Mouse (Mus musculus): ENCODE measurements at regions not wholly inside any gene's neighbourhood (a gene's known extent, or its start where the extent isn't known, plus 50 kb on each side); places are given as distances from the start of the nearest gene placed in this dataset.
A peak's percentile ranks its signal among the peaks of the same experiment; 100 is the strongest.

GRCm38 (mm10) chr9:30731687-30732086 is 190.6 kb downstream of the Adamts15 start:
- no peak for ATAC-seq (ENCODE audit: low FRiP score, low read depth)

GRCm38 (mm10) chr9:30723364-30724070 is 198.7 kb downstream of the Adamts15 start:
- Histone ChIP-seq H3K9ac (no peak overlapping the region), H3K27ac (replicated peaks) (no peak overlapping the region), H3K36me3 (no peaks in the 10 kb centered on the region), H3K9me3 (no peaks in the 10 kb centered on the region), H3K4me1 (replicated peaks) (no peaks in the 10 kb centered on the region), H3K4me2 (no peak overlapping the region), H3K4me3 (no peak overlapping the region), H3K27me3 (no peaks in the 10 kb centered on the region)
- no peak for ATAC-seq (ENCODE audit: low FRiP score, low read depth)
- WGBS, result 93% methylated on average over 1 of the region's 1 CpGs

More at GRCm38 (mm10) chr9:30731687-30732086, 190.6 kb downstream of the Adamts15 start:
- Histone ChIP-seq H3K4me2 (no peak overlapping the region), H3K9ac (no peak overlapping the region), H3K4me1 (replicated peaks) (no peaks in the 10 kb centered on the region), H3K9me3 (no peaks in the 10 kb centered on the region), H3K27ac (replicated peaks) (no peak overlapping the region), H3K27me3 (no peaks in the 10 kb centered on the region), H3K4me3 (no peak overlapping the region), H3K36me3 (no peaks in the 10 kb centered on the region)
- WGBS, result 57% methylated on average over 2 of the region's 2 CpGs

- H3K4me2 ChIP-seq, result no peak overlapping the region
- WGBS, result 60% methylated on average over 4 of the region's 4 CpGs
- H3K9me3 ChIP-seq, result no peaks in the 10 kb centered on the region
- no peak overlapping the region for H3K4me3 ChIP-seq
- no peaks in the 10 kb centered on the region for H3K4me1 ChIP-seq (replicated peaks)
- H3K9ac ChIP-seq, result no peak overlapping the region
- H3K27me3 ChIP-seq, result no peaks in the 10 kb centered on the region
- H3K27ac ChIP-seq (replicated peaks), result no peak overlapping the region
- H3K36me3 ChIP-seq, result no peaks in the 10 kb centered on the region
- ATAC-seq (ENCODE audit: low FRiP score, low read depth), result no peak
These were observed 200.4 kb downstream of the Adamts15 start for GRCm38 (mm10) chr9:30721861-30722260.

- WGBS, result 73% methylated on average over 8 of the region's 8 CpGs
- ATAC-seq (ENCODE audit: low FRiP score, low read depth), result no peak
- Histone ChIP-seq H3K9ac (no peak overlapping the region), H3K27ac (replicated peaks) (no peak overlapping the region), H3K27me3 (no peaks in the 10 kb centered on the region), H3K4me3 (no peak overlapping the region), H3K4me1 (replicated peaks) (no peaks in the 10 kb centered on the region), H3K9me3 (no peaks in the 10 kb centered on the region), H3K4me2 (no peak overlapping the region), H3K36me3 (no peaks in the 10 kb centered on the region)
These were observed 205.7 kb downstream of the Adamts15 start for GRCm38 (mm10) chr9:30716421-30717170.

GRCm38 (mm10) chr9:30710131-30710530 is 212.1 kb downstream of the Adamts15 start:
- no peaks in the 10 kb centered on the region for H3K36me3 ChIP-seq
- no peak overlapping the region for H3K27ac ChIP-seq (replicated peaks)
- H3K27me3 ChIP-seq, result no peaks in the 10 kb centered on the region
- H3K4me1 ChIP-seq (replicated peaks), result no peaks in the 10 kb centered on the region
- no peaks in the 10 kb centered on the region for H3K9me3 ChIP-seq
- no peak overlapping the region for H3K4me3 ChIP-seq
- no peak overlapping the region for H3K4me2 ChIP-seq
- H3K9ac ChIP-seq, result no peak overlapping the region
- WGBS, result 88% methylated on average over 5 of the region's 5 CpGs
- ATAC-seq (ENCODE audit: low FRiP score, low read depth), result no peak

GRCm38 (mm10) chr9:30699848-30700247 is 222.4 kb downstream of the Adamts15 start:
- Histone ChIP-seq H3K4me2 (no peak overlapping the region), H3K27ac (replicated peaks) (no peak overlapping the region), H3K9ac (no peak overlapping the region), H3K4me1 (replicated peaks) (no peaks in the 10 kb centered on the region), H3K4me3 (no peak overlapping the region), H3K9me3 (no peaks in the 10 kb centered on the region), H3K27me3 (no peaks in the 10 kb centered on the region), H3K36me3 (no peaks in the 10 kb centered on the region)
- WGBS, result 44% methylated on average over 5 of the region's 5 CpGs
- ATAC-seq (ENCODE audit: low FRiP score, low read depth), result no peak

- no peaks in the 10 kb centered on the region for H3K36me3 ChIP-seq
- no peak overlapping the region for H3K4me2 ChIP-seq
- H3K9ac ChIP-seq, result no peak overlapping the region
- no peaks in the 10 kb centered on the region for H3K27me3 ChIP-seq
- H3K4me3 ChIP-seq, result no peak overlapping the region
- ATAC-seq (ENCODE audit: low FRiP score, low read depth), result no peak
- no peaks in the 10 kb centered on the region for H3K4me1 ChIP-seq (replicated peaks)
- no peaks in the 10 kb centered on the region for H3K9me3 ChIP-seq
- 100% methylated on average over 1 of the region's 1 CpGs for WGBS
- H3K27ac ChIP-seq (replicated peaks), result no peak overlapping the region
These were observed 224.7 kb downstream of the Adamts15 start for GRCm38 (mm10) chr9:30697533-30697932.

- H3K36me3 ChIP-seq, result no peaks in the 10 kb centered on the region
- H3K4me2 ChIP-seq, result no peak overlapping the region
- H3K4me3 ChIP-seq, result no peak overlapping the region
- peaks cover 4% of the 10 kb centered on the region; the same call in 1 of the 2 replicates for H3K9me3 ChIP-seq
- no peak for ATAC-seq (ENCODE audit: low FRiP score, low read depth)
- H3K4me1 ChIP-seq (replicated peaks), result no peaks in the 10 kb centered on the region
- H3K9ac ChIP-seq, result no peak overlapping the region
- H3K27me3 ChIP-seq, result no peaks in the 10 kb centered on the region
- no peak overlapping the region for H3K27ac ChIP-seq (replicated peaks)
These were observed 241.2 kb downstream of the Snx19 start for GRCm38 (mm10) chr9:30668095-30668494.

GRCm38 (mm10) chr9:30662456-30662855 is 235.5 kb downstream of the Snx19 start:
- peaks cover 4% of the 10 kb centered on the region; the same call in 1 of the 2 replicates for H3K9me3 ChIP-seq
- H3K36me3 ChIP-seq, result no peaks in the 10 kb centered on the region
- H3K9ac ChIP-seq, result no peak overlapping the region
- H3K4me2 ChIP-seq, result no peak overlapping the region
- no peaks in the 10 kb centered on the region for H3K4me1 ChIP-seq (replicated peaks)
- no peak overlapping the region for H3K27ac ChIP-seq (replicated peaks)
- no peak overlapping the region for H3K4me3 ChIP-seq
- no peak for ATAC-seq (ENCODE audit: low FRiP score, low read depth)
- WGBS, result 93% methylated on average over 6 of the region's 6 CpGs
- no peaks in the 10 kb centered on the region for H3K27me3 ChIP-seq

GRCm38 (mm10) chr9:30653961-30654360 is 227.1 kb downstream of the Snx19 start:
- H3K4me3 ChIP-seq, result no peak overlapping the region
- H3K27me3 ChIP-seq, result no peaks in the 10 kb centered on the region
- H3K36me3 ChIP-seq, result no peaks in the 10 kb centered on the region
- no peak overlapping the region for H3K9ac ChIP-seq
- ATAC-seq (ENCODE audit: low FRiP score, low read depth), result no peak
- no peaks in the 10 kb centered on the region for H3K9me3 ChIP-seq
- WGBS, result 97% methylated on average over 5 of the region's 5 CpGs
- H3K4me1 ChIP-seq (replicated peaks), result peaks cover 7% of the 10 kb centered on the region; the same call in 1 of the 2 replicates
- no peak overlapping the region for H3K4me2 ChIP-seq
- H3K27ac ChIP-seq (replicated peaks), result no peak overlapping the region

GRCm38 (mm10) chr9:30653210-30653609 is 226.3 kb downstream of the Snx19 start:
- Histone ChIP-seq H3K4me3 (no peak overlapping the region), H3K9ac (no peak overlapping the region), H3K9me3 (no peaks in the 10 kb centered on the region), H3K27ac (replicated peaks) (no peak overlapping the region), H3K36me3 (no peaks in the 10 kb centered on the region), H3K27me3 (no peaks in the 10 kb centered on the region), H3K4me2 (no peak overlapping the region), H3K4me1 (replicated peaks) (peaks cover 7% of the 10 kb centered on the region; the same call in 1 of the 2 replicates)
- ATAC-seq (ENCODE audit: low FRiP score, low read depth), result no peak
- 85% methylated on average over 3 of the region's 3 CpGs for WGBS

GRCm38 (mm10) chr9:30649392-30650054 is 222.6 kb downstream of the Snx19 start:
- WGBS, result 45% methylated on average over 13 of the region's 13 CpGs
- H3K4me1 ChIP-seq (replicated peaks), result peaks cover 7% of the 10 kb centered on the region; the same call in 1 of the 2 replicates
- H3K4me2 ChIP-seq, result peak overlapping the region; percentile 14; the same call in 1 of the 2 replicates
- ATAC-seq (ENCODE audit: low FRiP score, low read depth), result peak; percentile 89
- no peaks in the 10 kb centered on the region for H3K36me3 ChIP-seq
- H3K9me3 ChIP-seq, result no peaks in the 10 kb centered on the region
- H3K9ac ChIP-seq, result no peak overlapping the region
- 0 out of 2 replicates have a peak overlapping the region, but pooled peaks have one; percentile 36 for H3K27ac ChIP-seq (replicated peaks)
- no peak overlapping the region for H3K4me3 ChIP-seq
- no peaks in the 10 kb centered on the region for H3K27me3 ChIP-seq
